Mouse (Mus musculus): ENCODE measurements around the gene Shroom2.
"Not testable (repeated sequence)": the region's sequence is repeated elsewhere in the genome, so short reads cannot be mapped to it uniquely, and the experiment has no call there.

Gene Shroom2

GRCm38 (mm10) chrX:152768891-152769599, at the start of gene Shroom2:
TSS of gene Shroom2 (minus strand) at chrX:152769465.
- DNase-seq = no peak

- no peak for DNase-seq
Measured at GRCm38 (mm10) chrX:152818996-152819395, 49.7 kb upstream of the Shroom2 start.

- no peak for DNase-seq
Measured at GRCm38 (mm10) chrX:152813339-152813738, 44.1 kb upstream of the Shroom2 start.

- no peak for DNase-seq
Measured at GRCm38 (mm10) chrX:152805317-152805716, 36.1 kb upstream of the Shroom2 start.

- DNase-seq = no peak
Measured at GRCm38 (mm10) chrX:152788611-152789010, 19.3 kb upstream of the Shroom2 start.

- no peak for DNase-seq
Measured at GRCm38 (mm10) chrX:152788129-152788528, 18.9 kb upstream of the Shroom2 start.

- no peak for DNase-seq
Measured at GRCm38 (mm10) chrX:152781720-152782403, 12.6 kb upstream of the Shroom2 start, which contains the start of gene Gpr143. TSS of gene Gpr143 (plus strand) at chrX:152781921.

GRCm38 (mm10) chrX:152769600-152770157, 414 bp upstream of the Shroom2 start:
- DNase-seq = no peak

- DNase-seq = no peak
Measured at GRCm38 (mm10) chrX:152764171-152764570, 5.1 kb downstream of the Shroom2 start.

GRCm38 (mm10) chrX:152762855-152763254, 6.4 kb downstream of the Shroom2 start:
- DNase-seq = no peak

- DNase-seq = no peak
Measured at GRCm38 (mm10) chrX:152762437-152762836, 6.8 kb downstream of the Shroom2 start.

GRCm38 (mm10) chrX:152756293-152756692, 13.0 kb downstream of the Shroom2 start:
- DNase-seq = no peak

- DNase-seq = no peak
Measured at GRCm38 (mm10) chrX:152755819-152756218, 13.4 kb downstream of the Shroom2 start.

- no peak for DNase-seq
Measured at GRCm38 (mm10) chrX:152745925-152746324, 23.3 kb downstream of the Shroom2 start.

- no peak for DNase-seq
Measured at GRCm38 (mm10) chrX:152743642-152744041, 25.6 kb downstream of the Shroom2 start.

- DNase-seq = no peak
Measured at GRCm38 (mm10) chrX:152738759-152739368, 30.4 kb downstream of the Shroom2 start.

- no peak for DNase-seq
Measured at GRCm38 (mm10) chrX:152738191-152738590, 31.1 kb downstream of the Shroom2 start.

GRCm38 (mm10) chrX:152735283-152735682, 34.0 kb downstream of the Shroom2 start:
- DNase-seq = no peak

- no peak for DNase-seq
Measured at GRCm38 (mm10) chrX:152716693-152717092, 52.6 kb downstream of the Shroom2 start.

GRCm38 (mm10) chrX:152710715-152711114, 58.5 kb downstream of the Shroom2 start:
- DNase-seq = not testable (repeated sequence)

GRCm38 (mm10) chrX:152708359-152708758, 60.9 kb downstream of the Shroom2 start:
- no peak for DNase-seq

GRCm38 (mm10) chrX:152705397-152705796, 63.9 kb downstream of the Shroom2 start:
- DNase-seq = peak; percentile 1

GRCm38 (mm10) chrX:152703624-152704023, 65.6 kb downstream of the Shroom2 start:
- DNase-seq = no peak

- no peak for DNase-seq
Measured at GRCm38 (mm10) chrX:152701679-152702078, 67.6 kb downstream of the Shroom2 start.
